Mouse (Mus musculus) ES-E14 (cell line): ENCODE results near the gene Sumf1.

Source experiments
- MAFK ChIP-seq: IDR thresholded peaks from 2 replicates; pipeline ENCODE4 v1.6.1; 2014; ENCODE audit warnings: mild to moderate bottlenecking, low read depth, low read length, inconsistent platforms; ENCODE audit not compliant: insufficient read depth
- ZC3H11A ChIP-seq: IDR thresholded peaks from 2 replicates; pipeline ENCODE4 v1.6.1; 2012; ENCODE audit warnings: low read depth, mild to moderate bottlenecking, inconsistent platforms, low read length, borderline replicate concordance

DNA sequence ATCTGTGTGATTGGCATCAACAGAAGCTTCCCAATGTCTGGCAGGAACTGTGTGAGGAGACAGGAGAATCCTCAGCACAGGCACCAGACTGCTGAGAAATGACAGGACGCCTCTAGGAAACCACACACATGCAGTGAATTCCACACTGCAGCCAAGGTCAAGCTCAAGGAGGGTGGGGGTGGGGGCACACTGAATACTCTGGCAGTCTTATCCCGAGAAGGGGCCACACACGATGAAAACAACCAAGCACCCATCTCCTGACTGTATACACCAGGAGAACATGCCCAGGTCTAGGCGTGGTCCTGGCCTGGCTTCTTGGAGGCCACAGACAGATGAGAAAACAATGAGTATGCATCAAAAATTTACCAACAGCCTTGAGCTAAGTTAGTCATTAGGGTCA is 75.0 kb downstream of the Sumf1 start:
- TF ChIP-seq ZC3H11A, result no peak
- TF ChIP-seq MAFK, result no peak
